Mouse (Mus musculus) myocyte (in vitro differentiated cells): ENCODE measurements at regions not wholly inside any gene's neighbourhood (a gene's known extent, or its start where the extent isn't known, plus 50 kb on each side); places are given as distances from the start of the nearest gene placed in this dataset.

Source experiments
- H3K27me3 ChIP-seq: one replicate; pipeline ENCODE4 v1.6.1; 2011; ENCODE audit not compliant: control insufficient read depth, insufficient read depth, insufficient read length
- H3K36me3 ChIP-seq: one replicate; pipeline ENCODE4 v1.6.1; 2011; ENCODE audit not compliant: control insufficient read depth, insufficient read depth
- H3K4me2 ChIP-seq: one replicate; pipeline ENCODE4 v1.6.1; 2011; ENCODE audit warnings: low read depth, control low read depth
- H3K4me3 ChIP-seq: one replicate; pipeline ENCODE4 v1.5.1; 2011; ENCODE audit warnings: mild to moderate bottlenecking, control low read depth, moderate library complexity
- H3K79me2 ChIP-seq: one replicate; pipeline ENCODE4 v1.6.1; 2011; ENCODE audit not compliant: control insufficient read depth, insufficient read depth
- H3ac ChIP-seq: one replicate; pipeline ENCODE4 v1.6.1; 2011; ENCODE audit not compliant: control insufficient read depth, insufficient read length
- CEBPB ChIP-seq: IDR thresholded peaks from 2 replicates; pipeline ENCODE4 v1.6.1; 2011; ENCODE audit warnings: mild to moderate bottlenecking, moderate library complexity; ENCODE audit not compliant: poor library complexity, insufficient read depth, severe bottlenecking
- E2F4 ChIP-seq: IDR thresholded peaks from one replicate; pipeline ENCODE4 v1.6.1; 2011; ENCODE audit warnings: mild to moderate bottlenecking, control low read depth, moderate library complexity; ENCODE audit not compliant: insufficient read depth
- MAX ChIP-seq: IDR thresholded peaks from one replicate; pipeline ENCODE4 v1.6.1; 2011; ENCODE audit warnings: low read depth, mild to moderate bottlenecking, control low read depth
- MYOD1 ChIP-seq, 3 experiments: IDR thresholded peaks; one replicate each; pipeline ENCODE4 v1.6.1; 2011; ENCODE audit warnings: control low read depth in 2 of 3, low read depth in 2 of 3, mild to moderate bottlenecking in 2 of 3, moderate library complexity in 1 of 3; ENCODE audit not compliant: insufficient read length in 2 of 3, control insufficient read depth in 1 of 3
- MYOG ChIP-seq, 3 experiments: IDR thresholded peaks; one replicate each; pipeline ENCODE4 v1.6.1; 2011; ENCODE audit warnings: control low read depth in 2 of 3, low read depth in 2 of 3, mild to moderate bottlenecking in 2 of 3; ENCODE audit not compliant: insufficient read length in 2 of 3, control insufficient read depth in 1 of 3, insufficient read depth in 1 of 3
- POLR2A ChIP-seq: IDR thresholded peaks from one replicate; pipeline ENCODE4 v1.6.1; 2011; ENCODE audit warnings: low read depth, mild to moderate bottlenecking, control low read depth, moderate library complexity; ENCODE audit not compliant: insufficient read length
- POLR2AphosphoS2 ChIP-seq: IDR thresholded peaks from one replicate; pipeline ENCODE4 v1.6.1; 2011; ENCODE audit warnings: low read depth, control low read depth; ENCODE audit not compliant: insufficient read length
- REST ChIP-seq: IDR thresholded peaks from one replicate; pipeline ENCODE4 v1.6.1; 2011; ENCODE audit warnings: mild to moderate bottlenecking, control low read depth, moderate library complexity; ENCODE audit not compliant: insufficient read depth, insufficient read length
- SRF ChIP-seq: IDR thresholded peaks from one replicate; pipeline ENCODE4 v1.6.1; 2011; ENCODE audit warnings: low read depth; ENCODE audit not compliant: control insufficient read depth, insufficient read length
- TCF12 ChIP-seq: IDR thresholded peaks from one replicate; pipeline ENCODE4 v1.6.1; 2011; ENCODE audit warnings: mild to moderate bottlenecking, control low read depth; ENCODE audit not compliant: poor library complexity, insufficient read depth, severe bottlenecking
- TCF3 ChIP-seq: IDR thresholded peaks from one replicate; pipeline ENCODE4 v1.6.1; 2011; ENCODE audit warnings: low read depth, control low read depth; ENCODE audit not compliant: insufficient read length
- USF1 ChIP-seq: IDR thresholded peaks from one replicate; pipeline ENCODE4 v1.6.1; 2011; ENCODE audit warnings: low read depth, mild to moderate bottlenecking, control low read depth, moderate library complexity

DNA sequence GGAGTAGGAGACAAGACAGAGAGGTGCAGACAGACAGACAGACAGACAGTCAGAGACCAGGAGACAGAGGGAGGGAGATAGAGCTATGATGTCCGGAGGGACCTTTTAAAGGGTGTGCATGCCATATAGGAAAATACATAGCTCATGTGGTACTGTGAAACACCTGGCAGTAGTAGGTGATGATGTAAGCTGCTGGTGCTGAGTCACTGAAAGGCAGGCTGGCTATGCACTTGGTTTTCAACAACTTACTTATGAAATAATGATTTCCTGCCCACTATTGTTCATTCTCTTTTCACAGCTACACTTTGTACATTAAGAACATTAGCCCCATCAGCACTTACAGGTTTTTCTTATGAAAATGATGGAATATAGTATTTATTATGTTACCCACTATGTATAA, 196.2 kb downstream of the Aldoart1 start:
- no peak overlapping the region for H3ac ChIP-seq
- H3K36me3 ChIP-seq = no peaks in the 10 kb centered on the region
- TF ChIP-seq E2F4 (no peak), CEBPB (no peak), MAX (no peak), MYOD1 (IDR thresholded peaks at IDR 0.05; ENCODE audit: control insufficient read depth in 1 of 3, insufficient read length in 2 of 3, low read depth in 2 of 3) (peak in 1 of 3 experiments; percentile 29)
- H3K4me2 ChIP-seq = no peak overlapping the region
- H3K4me3 ChIP-seq = no peak overlapping the region
- no peaks in the 10 kb centered on the region for H3K79me2 ChIP-seq
- no peaks in the 10 kb centered on the region for H3K27me3 ChIP-seq

DNA sequence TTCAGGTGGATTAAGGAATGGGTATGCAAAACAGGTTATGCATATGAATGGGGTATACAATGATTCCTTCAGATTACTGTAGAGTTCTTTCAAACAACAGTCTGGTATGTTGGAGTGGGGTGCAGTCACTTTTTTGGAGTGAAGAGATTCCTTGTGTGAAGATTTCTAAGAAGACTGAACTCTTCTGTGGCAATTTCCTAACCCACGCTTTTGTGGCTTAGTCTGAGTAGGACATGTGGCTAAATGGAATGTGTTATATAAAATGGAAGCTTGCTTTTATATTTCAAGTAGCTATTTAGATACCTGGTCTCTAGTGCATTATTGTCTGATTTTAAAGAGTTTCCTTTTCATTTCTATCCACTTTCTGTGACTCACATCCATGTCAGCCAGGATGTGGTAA, 205.3 kb downstream of the Aldoart1 start:
- Histone ChIP-seq H3ac (no peak overlapping the region), H3K36me3 (no peaks in the 10 kb centered on the region), H3K27me3 (no peaks in the 10 kb centered on the region), H3K79me2 (no peaks in the 10 kb centered on the region), H3K4me2 (peak overlapping the region; percentile 31), H3K4me3 (no peak overlapping the region)
- TF ChIP-seq POLR2AphosphoS2 = no peak
- TF ChIP-seq CEBPB = 0 out of 2 replicates have a peak, but pooled peaks have one; percentile 48

DNA sequence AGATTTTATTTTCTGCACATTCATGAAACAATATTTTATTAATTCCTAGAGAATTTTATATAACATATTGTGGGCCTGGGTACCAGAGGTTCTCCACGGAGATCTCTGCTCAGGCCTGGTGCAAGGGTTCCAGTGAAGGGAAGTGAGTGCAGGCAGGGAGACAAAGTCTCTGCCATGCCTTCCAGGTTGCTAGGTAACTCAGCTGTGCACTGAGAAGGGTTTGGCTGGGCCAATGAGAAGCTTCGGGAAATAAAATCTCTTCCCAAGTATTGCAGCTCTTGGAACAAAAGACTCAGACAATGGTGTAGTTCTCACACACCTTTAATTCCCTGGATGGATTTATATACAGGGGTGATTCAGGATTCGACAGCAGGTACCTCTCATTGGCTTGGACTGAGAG, 223.0 kb downstream of the Aldoart1 start:
- Histone ChIP-seq H3ac (no peak overlapping the region), H3K79me2 (no peaks in the 10 kb centered on the region), H3K4me3 (no peak overlapping the region), H3K27me3 (no peaks in the 10 kb centered on the region), H3K4me2 (no peak overlapping the region), H3K36me3 (no peaks in the 10 kb centered on the region)
- TF ChIP-seq MAX = no peak
- TF ChIP-seq CEBPB = no peak
- TF ChIP-seq MYOD1 (IDR thresholded peaks at IDR 0.05; ENCODE audit: control insufficient read depth in 1 of 3, insufficient read length in 2 of 3, low read depth in 2 of 3) = no peak
- no peak for TF ChIP-seq POLR2A
- TF ChIP-seq USF1 = no peak
- TF ChIP-seq E2F4 = no peak
- TF ChIP-seq TCF3 = no peak
- no peak for TF ChIP-seq SRF
- TF ChIP-seq REST = no peak
- no peak for TF ChIP-seq POLR2AphosphoS2
- no peak for TF ChIP-seq MYOG (IDR thresholded peaks at IDR 0.05; ENCODE audit: control insufficient read depth in 1 of 3, insufficient read depth in 1 of 3, insufficient read length in 2 of 3, low read depth in 2 of 3)
- TF ChIP-seq TCF12 = no peak

GRCm38 (mm10) chr4:72627219-72627930, 225.1 kb downstream of the Aldoart1 start:
- TF ChIP-seq CEBPB (no peak), POLR2A (no peak), E2F4 (no peak), TCF3 (no peak), TCF12 (no peak), MYOG (IDR thresholded peaks at IDR 0.05; ENCODE audit: control insufficient read depth in 1 of 3, insufficient read depth in 1 of 3, insufficient read length in 2 of 3, low read depth in 2 of 3) (no peak), SRF (no peak), USF1 (no peak), MYOD1 (IDR thresholded peaks at IDR 0.05; ENCODE audit: control insufficient read depth in 1 of 3, insufficient read length in 2 of 3, low read depth in 2 of 3) (peak in 2 of 3 experiments; percentile 34 to 57)
- H3K4me3 ChIP-seq = no peak overlapping the region
- no peaks in the 10 kb centered on the region for H3K36me3 ChIP-seq
- H3K4me2 ChIP-seq = peak overlapping the region; percentile 33
- no peaks in the 10 kb centered on the region for H3K27me3 ChIP-seq
- no peak overlapping the region for H3ac ChIP-seq
- H3K79me2 ChIP-seq = no peaks in the 10 kb centered on the region

- no peaks in the 10 kb centered on the region for H3K79me2 ChIP-seq
- no peak overlapping the region for H3K4me3 ChIP-seq
- no peaks in the 10 kb centered on the region for H3K36me3 ChIP-seq
- TF ChIP-seq CEBPB (no peak), MYOD1 (IDR thresholded peaks at IDR 0.05; ENCODE audit: control insufficient read depth in 1 of 3, insufficient read length in 2 of 3, low read depth in 2 of 3) (no peak), TCF3 (no peak), MYOG (IDR thresholded peaks at IDR 0.05; ENCODE audit: control insufficient read depth in 1 of 3, insufficient read depth in 1 of 3, insufficient read length in 2 of 3, low read depth in 2 of 3) (no peak), USF1 (no peak), POLR2AphosphoS2 (no peak), E2F4 (no peak), REST (no peak), MAX (no peak), SRF (no peak), TCF12 (no peak)
- H3K4me2 ChIP-seq = no peak overlapping the region
- H3K27me3 ChIP-seq = no peaks in the 10 kb centered on the region
- H3ac ChIP-seq = no peak overlapping the region
These were observed 247.3 kb downstream of the Aldoart1 start for GRCm38 (mm10) chr4:72605107-72605506.
